Mouse (Mus musculus): Measurements from ENCODE around the gene Gfap.
A peak's percentile ranks its signal among the peaks of the same experiment; 100 is the strongest.

Gfap gene

GRCm38 (mm10) chr11:102896641-102897040 lies 4.1 kb downstream of the Gfap start:
- no peak for DNase-seq (ENCODE audit: low spot score in 2 of 2)

DNA sequence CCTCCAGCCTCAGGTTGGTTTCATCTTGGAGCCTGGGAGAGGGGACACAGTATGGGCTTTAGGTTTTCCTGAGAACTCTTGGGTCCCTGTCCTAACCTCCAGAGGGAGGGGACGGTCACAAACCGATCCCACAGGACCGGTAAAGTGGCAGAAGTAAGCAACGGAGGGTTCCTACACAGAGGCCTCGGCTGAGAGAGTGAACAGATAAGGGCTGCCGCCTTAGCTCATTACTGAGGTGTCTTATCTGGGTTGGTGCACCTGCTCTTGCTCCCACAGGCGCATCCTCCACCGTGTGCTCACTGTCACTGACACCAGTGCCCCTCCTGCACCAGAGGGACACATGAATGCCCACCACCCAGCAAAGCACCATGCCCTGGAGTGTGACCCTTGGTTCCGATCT lies 4.9 kb downstream of the Gfap start:
- peak; percentile 38 to 68 for DNase-seq (ENCODE audit: low spot score in 2 of 2)

DNA sequence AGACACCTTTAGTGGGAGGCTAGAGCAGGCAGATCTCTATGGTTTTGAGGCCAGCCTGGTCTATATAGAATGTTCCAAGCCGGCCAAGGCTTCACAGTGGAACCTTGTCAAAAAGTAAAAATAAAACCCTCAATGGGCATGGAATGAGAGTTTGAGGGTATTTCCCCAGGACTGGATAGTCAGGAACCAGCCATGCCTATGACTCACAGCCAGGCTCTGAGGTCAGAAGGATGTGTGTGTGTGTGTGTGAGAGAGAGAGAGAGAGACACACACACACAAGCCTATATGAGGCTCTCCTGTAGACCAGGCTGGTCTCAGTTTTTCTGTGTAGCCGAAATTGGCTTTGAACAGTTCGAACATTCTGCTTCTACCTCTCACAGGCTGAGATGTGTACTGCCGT lies 6.0 kb downstream of the Gfap start:
- no peak for DNase-seq (ENCODE audit: low spot score in 2 of 2)

DNA sequence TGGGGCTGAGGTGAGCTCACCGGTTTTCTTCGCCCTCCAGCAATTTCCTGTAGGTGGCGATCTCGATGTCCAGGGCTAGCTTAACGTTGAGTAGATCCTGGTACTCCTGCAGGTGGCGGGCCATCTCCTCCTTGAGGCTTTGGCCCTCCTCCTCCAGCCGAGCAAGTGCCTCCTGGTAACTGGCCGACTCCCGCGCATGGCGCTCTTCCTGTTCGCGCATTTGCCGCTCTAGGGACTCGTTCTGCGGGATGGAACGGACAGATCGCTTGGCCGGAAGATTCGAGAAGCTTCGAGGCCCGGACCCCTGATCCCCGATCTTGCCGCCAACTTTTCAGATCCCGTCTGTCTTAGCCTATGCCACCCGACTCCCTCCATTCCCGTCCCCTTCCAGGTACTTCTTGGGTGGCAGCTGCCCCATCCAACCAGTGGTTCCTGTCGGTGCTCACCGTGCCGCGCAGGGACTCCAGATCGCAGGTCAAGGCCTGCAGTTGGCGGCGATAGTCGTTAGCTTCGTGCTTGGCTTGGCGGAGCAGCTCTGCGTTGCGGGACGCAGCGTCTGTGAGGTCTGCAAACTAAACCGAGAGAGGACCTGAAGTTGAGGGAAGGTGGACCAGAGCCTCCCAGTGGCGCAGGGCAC lies 7.6 kb downstream of the Gfap start:
- DNase-seq (ENCODE audit: low spot score in 2 of 2): peak; percentile 72 to 84

DNA sequence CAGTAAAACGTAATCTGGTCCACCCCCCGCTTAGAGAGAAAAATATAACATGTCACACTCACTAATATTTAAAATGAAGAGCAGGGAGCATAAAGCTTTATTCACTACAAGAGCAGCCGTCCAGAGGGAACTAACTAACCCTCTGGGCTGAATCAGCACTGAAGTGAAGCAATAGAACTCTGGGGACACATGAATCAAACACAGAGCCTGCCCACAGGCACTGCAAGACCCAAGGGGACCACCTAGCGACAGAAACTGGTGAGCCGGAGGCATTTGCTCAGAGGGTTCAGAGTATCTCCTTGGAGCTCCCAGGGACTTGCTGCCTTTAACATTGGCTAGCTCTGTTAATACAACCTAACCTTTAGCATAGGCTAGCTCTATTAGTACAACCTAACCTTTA lies 10.6 kb downstream of the Gfap start:
- DNase-seq (ENCODE audit: low spot score in 2 of 2): no peak

DNA sequence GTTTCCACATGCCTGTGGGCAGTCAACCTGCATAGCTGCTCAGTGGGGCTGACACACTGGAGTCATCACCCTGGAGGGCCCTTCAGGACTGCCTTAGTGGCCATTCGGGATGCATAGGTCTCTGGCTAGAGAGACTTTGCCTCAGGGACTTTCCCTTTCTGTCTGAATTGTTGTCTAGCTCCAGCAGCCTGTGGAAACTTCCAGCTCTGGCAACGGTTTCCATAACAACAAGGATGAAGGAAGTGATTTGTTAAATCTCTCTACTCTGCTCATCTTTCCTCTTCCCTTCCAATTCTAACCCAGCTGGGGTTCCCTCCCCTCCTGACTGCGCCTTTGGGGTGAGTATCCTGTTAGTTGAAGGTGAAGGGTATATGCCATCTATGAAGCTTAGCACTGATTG lies 12.6 kb downstream of the Gfap start:
- no peak for DNase-seq (ENCODE audit: low spot score in 2 of 2)

GRCm38 (mm10) chr11:102887433-102887832 lies 13.3 kb downstream of the Gfap start:
- DNase-seq (ENCODE audit: low spot score in 2 of 2): no peak

GRCm38 (mm10) chr11:102884616-102885219 lies 16.0 kb downstream of the Gfap start, which contains the start of gene Fam187a:
Gene Fam187a, plus strand, starts transcription at chr11:102885169.
- no peak for DNase-seq (ENCODE audit: low spot score in 2 of 2)

- no peak for DNase-seq (ENCODE audit: low spot score in 2 of 2)
These were observed 19.2 kb downstream of the Gfap start for GRCm38 (mm10) chr11:102881314-102882198.

DNA sequence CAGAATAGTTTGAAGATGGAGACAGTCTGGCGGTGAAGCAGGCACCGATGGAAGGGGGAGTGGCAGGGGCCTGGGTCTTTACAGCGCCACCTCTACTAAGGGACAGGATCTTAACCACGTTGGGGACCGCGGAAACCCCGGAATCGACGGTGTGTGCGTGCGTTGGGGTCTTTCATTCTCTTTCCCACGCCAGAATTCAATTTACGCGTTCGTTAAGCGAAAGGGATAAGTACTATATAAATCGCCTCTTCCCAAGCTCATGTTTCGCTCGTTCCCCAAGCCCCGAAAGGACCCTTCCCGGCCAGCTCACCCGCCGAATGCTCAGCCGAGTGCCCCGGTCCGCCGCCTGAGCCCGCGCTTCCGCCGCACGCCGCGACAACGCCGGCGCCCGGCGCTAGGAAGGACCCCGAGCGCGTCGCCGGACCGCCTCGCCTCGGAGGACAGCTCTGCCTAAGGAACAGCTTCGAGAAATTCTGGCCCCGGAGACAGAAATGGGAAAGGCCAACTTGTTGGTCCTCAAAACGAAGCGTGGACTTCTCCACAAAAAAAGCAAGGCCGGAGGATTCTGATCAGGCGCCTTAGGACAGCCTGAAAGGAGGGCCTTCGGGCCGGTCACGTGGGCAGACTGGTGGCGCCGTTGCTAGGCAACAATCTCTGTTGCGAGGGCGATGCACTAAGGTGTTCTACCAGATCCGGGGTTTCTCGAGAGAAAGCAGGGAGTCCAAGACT lies 20.0 kb downstream of the Gfap start, which contains the start of the genes Eftud2 and Ccdc103:
Gene Eftud2 (minus strand): TSS at position 401 of the 729 bp plus-strand sequence.
Gene Ccdc103 (plus strand): TSS at position 620 of the 729 bp plus-strand sequence.
- peak; percentile 88 to 93 for DNase-seq (ENCODE audit: low spot score in 2 of 2)

- DNase-seq (ENCODE audit: low spot score in 2 of 2): no peak
These were observed 21.2 kb downstream of the Gfap start for GRCm38 (mm10) chr11:102879558-102879957.

GRCm38 (mm10) chr11:102874801-102875334 lies 25.8 kb downstream of the Gfap start:
- no peak for DNase-seq (ENCODE audit: low spot score in 2 of 2)

- peak in 1 of 2 experiments; percentile 28 for DNase-seq (ENCODE audit: low spot score in 2 of 2)
These were observed 36.4 kb downstream of the Gfap start for GRCm38 (mm10) chr11:102864272-102864671.

- no peak for DNase-seq (ENCODE audit: low spot score in 2 of 2)
These were observed 40.8 kb downstream of the Gfap start for GRCm38 (mm10) chr11:102859933-102860332.

GRCm38 (mm10) chr11:102858951-102859350 lies 41.8 kb downstream of the Gfap start:
- no peak for DNase-seq (ENCODE audit: low spot score in 2 of 2)

DNA sequence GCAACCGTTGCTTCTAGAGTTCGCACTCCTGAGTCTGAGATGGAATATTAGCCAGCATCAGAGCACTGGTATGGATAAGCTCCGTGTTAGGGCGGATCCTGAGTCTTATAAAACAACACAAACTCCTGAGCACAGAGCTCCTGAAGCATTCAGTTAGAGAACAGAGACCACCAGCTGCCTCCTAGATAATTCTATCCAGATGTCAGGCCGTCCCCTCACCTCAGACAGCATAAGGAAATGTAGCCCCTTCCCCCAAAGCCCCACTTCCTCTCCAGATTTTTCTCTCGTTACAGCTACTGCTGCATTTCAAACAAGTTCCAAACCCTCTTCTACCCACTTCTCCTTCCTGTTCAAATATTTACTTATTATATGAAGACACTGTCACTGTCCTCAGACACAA lies 44.8 kb downstream of the Gfap start:
- DNase-seq (ENCODE audit: low spot score in 2 of 2): no peak

DNA sequence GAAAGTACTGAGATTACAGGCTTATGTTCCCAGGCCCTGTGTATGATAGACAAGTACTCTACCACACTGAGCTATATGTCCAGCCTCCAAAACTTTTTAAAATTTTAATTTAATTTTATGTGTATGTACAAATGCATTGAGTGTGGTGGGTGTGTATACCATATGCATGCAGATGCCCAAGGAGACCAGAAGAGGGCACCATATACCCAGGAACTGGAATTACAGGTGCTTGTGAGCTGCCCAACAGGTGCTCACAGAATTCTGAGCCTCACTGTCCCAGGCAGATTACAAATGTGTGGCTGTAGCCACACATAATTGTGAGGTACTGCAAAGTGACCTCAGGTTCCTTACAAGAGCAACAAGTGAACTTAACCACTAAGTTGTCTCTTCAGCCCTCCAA lies 47.0 kb downstream of the Gfap start:
- no peak for DNase-seq (ENCODE audit: low spot score in 2 of 2)

DNA sequence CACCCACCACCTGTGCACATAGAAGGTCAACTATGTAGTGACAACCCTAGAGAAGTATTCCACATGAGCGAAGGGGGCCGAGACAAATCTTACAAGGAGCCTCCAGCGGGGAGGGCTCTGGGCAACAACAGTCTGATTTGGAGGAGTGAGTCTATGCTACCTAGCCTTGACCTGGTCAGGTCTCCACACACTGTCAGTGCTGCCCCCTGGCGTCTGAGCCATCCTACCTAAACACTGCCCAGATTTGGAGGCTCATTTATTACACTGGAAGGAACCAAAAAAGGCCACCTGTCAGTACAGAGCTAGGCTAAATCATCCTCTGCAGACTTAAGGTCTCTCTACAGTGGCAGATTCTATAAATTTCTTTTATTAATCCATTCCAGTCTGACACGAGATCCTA lies 48.8 kb downstream of the Gfap start:
- DNase-seq (ENCODE audit: low spot score in 2 of 2): peak; percentile 8 to 9

DNA sequence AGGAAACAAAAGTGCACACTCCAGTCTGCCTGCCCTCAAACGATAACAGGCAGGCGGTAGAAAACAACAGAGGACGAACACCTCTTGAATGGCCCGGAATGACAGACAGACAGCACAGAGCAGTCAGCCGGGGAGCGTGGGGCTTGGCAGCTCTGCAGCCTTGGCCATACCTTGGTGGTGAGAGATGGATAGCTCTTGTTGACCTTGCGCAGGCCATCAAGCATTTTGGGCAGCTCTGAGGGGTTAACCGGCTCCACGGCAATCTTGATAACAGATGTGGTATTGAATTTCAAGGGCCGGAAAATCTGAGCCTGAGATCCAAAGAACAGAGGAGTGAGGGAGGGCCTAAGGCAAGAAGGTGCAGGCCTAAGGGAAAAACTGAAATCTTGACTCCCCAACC lies 54.8 kb downstream of the Gfap start:
- DNase-seq (ENCODE audit: low spot score in 2 of 2): no peak

DNA sequence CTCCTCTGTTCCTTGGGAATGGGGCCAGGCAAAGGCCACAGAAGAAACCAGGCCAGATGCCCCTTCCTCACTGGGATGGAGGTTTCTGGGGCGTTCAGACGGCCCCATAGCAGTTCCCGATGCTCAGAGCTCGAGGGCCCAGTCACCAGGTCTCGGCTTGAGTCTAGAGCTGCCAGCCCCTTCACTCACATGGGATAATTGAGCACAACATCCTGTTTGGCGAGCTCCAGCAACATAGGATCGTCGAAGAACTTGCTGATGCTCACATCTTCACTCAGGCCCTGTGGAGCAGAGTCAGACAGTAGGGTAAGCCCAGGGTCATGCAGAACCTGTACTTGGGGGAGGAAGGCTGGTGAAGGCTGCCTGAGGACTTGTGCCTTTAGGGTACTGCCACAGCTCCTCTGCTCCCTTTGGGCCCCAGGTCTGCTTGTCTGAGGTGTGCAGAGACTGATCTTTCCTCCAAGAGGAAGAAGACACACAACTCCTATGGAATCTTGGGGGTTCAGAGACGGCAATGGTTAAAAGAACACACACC lies 62.0 kb downstream of the Gfap start:
- no peak for DNase-seq (ENCODE audit: low spot score in 2 of 2)

- no peak for DNase-seq (ENCODE audit: low spot score in 2 of 2)
These were observed 62.6 kb downstream of the Gfap start for GRCm38 (mm10) chr11:102838126-102838525.
